Mouse (Mus musculus) bone marrow, adult 2 months (tissue): ENCODE data around the gene Kcnk10. TPM values are rescaled to one million over a fixed set of nuclear protein-coding genes. Genes with fewer than 3 reads are reported as not detected.

Experiments used
- H3K27ac ChIP-seq: fragments of 200-500 bp; 2 replicates; pipeline ENCODE4 v1.5.1; 2012; ENCODE audit warnings: low read depth, mild to moderate bottlenecking, control low read depth, inconsistent platforms, low read length; ENCODE audit not compliant: control insufficient read depth, poor library complexity, insufficient read depth
- H3K4me1 ChIP-seq: fragments of 200-500 bp; 2 replicates; pipeline ENCODE4 v1.6.1; 2011; ENCODE audit warnings: low read length; ENCODE audit not compliant: control insufficient read depth, insufficient read depth
- H3K4me3 ChIP-seq: fragments of 200-500 bp; replicated peaks from 2 replicates; pipeline ENCODE3; 2011; ENCODE audit warnings: mild to moderate bottlenecking, low read depth, low read length, control low read depth; ENCODE audit not compliant: control insufficient read depth
- CTCF ChIP-seq: fragments of 200-500 bp; IDR thresholded peaks from 2 replicates; pipeline ENCODE4 v1.5.1; 2011; ENCODE audit warnings: low read length, control low read depth; ENCODE audit not compliant: control insufficient read depth, insufficient read depth
- POLR2A ChIP-seq: fragments of 200-500 bp; IDR thresholded peaks from 2 replicates; pipeline ENCODE4 v1.6.1; 2011; ENCODE audit warnings: low read depth, mild to moderate bottlenecking, control low read depth, low read length, borderline replicate concordance; ENCODE audit not compliant: control insufficient read depth
- WGBS: fragments of 180-500 bp; shearing (Covaris S2); methylation state at CpG from one replicate; pipeline ENCODE4 v1.1.7; 2018; 5-methylcytosine and 5-hydroxymethylcytosine counted together
- polyA plus RNA-seq: library from polyadenylated mRNA; stranded (reverse); fragments of >200 nt; gene quantifications from 2 replicates; pipeline ENCODE4 v1.2.4, GENCODE M21; 2011; ENCODE audit warnings: low replicate concordance; ENCODE audit not compliant: missing spikeins, insufficient read depth, insufficient read length

Gene Kcnk10
- polyA plus RNA-seq, 1 experiment, result not detected

- Histone ChIP-seq H3K4me1 (no peaks in the 10 kb centered on the region), H3K27ac (no peak overlapping the region), H3K4me3 (no peak overlapping the region)
- WGBS, result 81% methylated on average over 4 of the region's 4 CpGs
- TF ChIP-seq POLR2A (no peak), CTCF (no peak)
These were observed 14.8 kb downstream of the Kcnk10 start for GRCm38 (mm10) chr12:98563261-98563660.

GRCm38 (mm10) chr12:98562341-98562977 lies 15.7 kb downstream of the Kcnk10 start:
- Histone ChIP-seq H3K27ac (no peak overlapping the region), H3K4me1 (no peaks in the 10 kb centered on the region), H3K4me3 (no peak overlapping the region)
- WGBS, result 86% methylated on average over 13 of the region's 13 CpGs
- no peak for TF ChIP-seq CTCF
- TF ChIP-seq POLR2A, result no peak

GRCm38 (mm10) chr12:98560038-98560437 lies 18.1 kb downstream of the Kcnk10 start:
- WGBS, result 72% methylated on average over 3 of the region's 3 CpGs
- Histone ChIP-seq H3K27ac (no peak overlapping the region), H3K4me1 (no peaks in the 10 kb centered on the region), H3K4me3 (no peak overlapping the region)
- TF ChIP-seq POLR2A (no peak), CTCF (no peak)

- TF ChIP-seq POLR2A (no peak), CTCF (no peak)
- Histone ChIP-seq H3K27ac (no peak overlapping the region), H3K4me1 (no peaks in the 10 kb centered on the region), H3K4me3 (no peak overlapping the region)
- 51% methylated on average over 7 of the region's 7 CpGs for WGBS
These were observed 21.0 kb downstream of the Kcnk10 start for GRCm38 (mm10) chr12:98557013-98557677.

GRCm38 (mm10) chr12:98549981-98550380 lies 28.1 kb downstream of the Kcnk10 start:
- WGBS, result 88% methylated on average over 6 of the region's 6 CpGs

GRCm38 (mm10) chr12:98548141-98548540 lies 30.0 kb downstream of the Kcnk10 start:
- WGBS, result 80% methylated on average over 9 of the region's 9 CpGs
- no peak overlapping the region for H3K27ac ChIP-seq
- H3K4me1 ChIP-seq, result no peaks in the 10 kb centered on the region
- H3K4me3 ChIP-seq, result no peak overlapping the region
- TF ChIP-seq CTCF (no peak), POLR2A (no peak)

More at GRCm38 (mm10) chr12:98549981-98550380, 28.1 kb downstream of the Kcnk10 start:
- no peaks in the 10 kb centered on the region for H3K4me1 ChIP-seq
- H3K4me3 ChIP-seq, result no peak overlapping the region
- H3K27ac ChIP-seq, result no peak overlapping the region
- TF ChIP-seq POLR2A, result no peak
- no peak for TF ChIP-seq CTCF

GRCm38 (mm10) chr12:98545875-98546274 lies 32.2 kb downstream of the Kcnk10 start:
- TF ChIP-seq POLR2A (no peak), CTCF (no peak)
- Histone ChIP-seq H3K4me3 (no peak overlapping the region), H3K4me1 (no peaks in the 10 kb centered on the region), H3K27ac (no peak overlapping the region)
- WGBS, result 87% methylated on average over 2 of the region's 2 CpGs

GRCm38 (mm10) chr12:98545251-98545560 lies 32.9 kb downstream of the Kcnk10 start:
- TF ChIP-seq CTCF (no peak), POLR2A (no peak)
- Histone ChIP-seq H3K4me3 (no peak overlapping the region), H3K4me1 (no peaks in the 10 kb centered on the region), H3K27ac (no peak overlapping the region)
- WGBS, result 68% methylated on average over 4 of the region's 4 CpGs

- no peak for TF ChIP-seq POLR2A
- Histone ChIP-seq H3K27ac (no peak overlapping the region), H3K4me3 (no peak overlapping the region), H3K4me1 (no peaks in the 10 kb centered on the region)
- WGBS, result 78% methylated on average over 9 of the region's 9 CpGs
These were observed 33.4 kb downstream of the Kcnk10 start for GRCm38 (mm10) chr12:98544545-98545250.
